Mouse (Mus musculus) cerebellum, adult 11 months (tissue): ENCODE results near the gene Syt6.
A peak's percentile ranks its signal among the peaks of the same experiment; 100 is the strongest.

ENCODE experiments used
- DNase-seq: peaks from one replicate; pipeline ENCODE4 v3.0.0; 2022

The Syt6 gene

GRCm38 (mm10) chr3:103649716-103650115, 74.7 kb downstream of the Syt6 start:
- DNase-seq, result peak; percentile 27

GRCm38 (mm10) chr3:103650406-103650805, 75.4 kb downstream of the Syt6 start:
- DNase-seq, result no peak

GRCm38 (mm10) chr3:103660012-103660411, 85.0 kb downstream of the Syt6 start:
- DNase-seq, result no peak

GRCm38 (mm10) chr3:103661714-103662113, 86.7 kb downstream of the Syt6 start:
- DNase-seq, result no peak

- no peak for DNase-seq
These were observed 88.4 kb downstream of the Syt6 start for GRCm38 (mm10) chr3:103663385-103663784.

GRCm38 (mm10) chr3:103672113-103672512, 97.1 kb downstream of the Syt6 start:
- DNase-seq, result no peak

GRCm38 (mm10) chr3:103672716-103673115, 97.7 kb downstream of the Syt6 start:
- no peak for DNase-seq

- no peak for DNase-seq
These were observed 103.8 kb downstream of the Syt6 start for GRCm38 (mm10) chr3:103678811-103679210.

GRCm38 (mm10) chr3:103682473-103682872, 107.4 kb downstream of the Syt6 start:
- no peak for DNase-seq

- DNase-seq, result no peak
These were observed 108.4 kb downstream of the Syt6 start for GRCm38 (mm10) chr3:103683234-103683965.

GRCm38 (mm10) chr3:103683966-103684319, 108.9 kb downstream of the Syt6 start:
- no peak for DNase-seq

GRCm38 (mm10) chr3:103689043-103689442, 114.0 kb downstream of the Syt6 start:
- DNase-seq, result no peak

GRCm38 (mm10) chr3:103690506-103690905, 115.5 kb downstream of the Syt6 start:
- no peak for DNase-seq
